Mouse (Mus musculus): ENCODE measurements around the gene Dcxr. TPM values are rescaled to one million over a fixed set of nuclear protein-coding genes. Genes with fewer than 3 reads are reported as not detected.
"Not testable (repeated sequence)": the region's sequence is repeated elsewhere in the genome, so short reads cannot be mapped to it uniquely, and the experiment has no call there.

Dcxr gene
- 7.4 and 9.4 TPM in 2 replicates for polyA plus RNA-seq (2011; ENCODE audit: insufficient read depth, insufficient read length, low replicate concordance, missing spikeins)

DNA sequence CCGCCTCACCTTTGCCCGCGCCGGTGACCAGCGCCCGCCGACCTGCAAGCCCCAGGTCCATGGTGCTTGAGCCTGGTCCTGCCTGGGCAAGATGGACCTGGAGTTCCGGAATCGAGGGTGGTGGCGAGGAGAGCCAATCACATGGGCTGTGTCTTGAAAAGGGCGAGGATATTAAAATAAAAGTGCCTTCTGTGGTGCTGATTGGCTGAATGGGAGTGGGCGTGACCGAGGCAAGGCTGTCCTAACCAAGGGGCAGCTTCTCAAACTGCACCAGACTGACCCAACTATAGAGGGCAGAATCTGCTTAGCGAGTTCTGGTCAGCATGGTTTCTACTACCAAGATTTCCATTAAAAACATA is at the start of gene Dcxr:
Gene Dcxr (minus strand): TSS at position 113 of the 359 bp plus-strand sequence.
- peak within 1 kb of the TSS; percentile 69 for H3K4me3 ChIP-seq (replicated peaks; ENCODE audit: control insufficient read depth, low read depth, low read length)
- TF ChIP-seq POLR2A (IDR thresholded peaks at IDR 0.05; ENCODE audit: borderline replicate concordance, control insufficient read depth, low read depth, low read length) = no peak
- peak; percentile 33; the same call in 1 of the 2 replicates for TF ChIP-seq CTCF (IDR thresholded peaks at IDR 0.05; ENCODE audit: control insufficient read depth, insufficient read depth, low read length)
- no peak within 1 kb of the TSS for H3K27ac ChIP-seq (ENCODE audit: control insufficient read depth, insufficient read depth, low read depth, low read length, poor library complexity)
- peaks cover 1% of the 10 kb centered on the region for H3K4me1 ChIP-seq (ENCODE audit: control insufficient read depth, insufficient read depth, low read length)
- under 1% methylated on average over 14 of the region's 14 CpGs for WGBS

DNA sequence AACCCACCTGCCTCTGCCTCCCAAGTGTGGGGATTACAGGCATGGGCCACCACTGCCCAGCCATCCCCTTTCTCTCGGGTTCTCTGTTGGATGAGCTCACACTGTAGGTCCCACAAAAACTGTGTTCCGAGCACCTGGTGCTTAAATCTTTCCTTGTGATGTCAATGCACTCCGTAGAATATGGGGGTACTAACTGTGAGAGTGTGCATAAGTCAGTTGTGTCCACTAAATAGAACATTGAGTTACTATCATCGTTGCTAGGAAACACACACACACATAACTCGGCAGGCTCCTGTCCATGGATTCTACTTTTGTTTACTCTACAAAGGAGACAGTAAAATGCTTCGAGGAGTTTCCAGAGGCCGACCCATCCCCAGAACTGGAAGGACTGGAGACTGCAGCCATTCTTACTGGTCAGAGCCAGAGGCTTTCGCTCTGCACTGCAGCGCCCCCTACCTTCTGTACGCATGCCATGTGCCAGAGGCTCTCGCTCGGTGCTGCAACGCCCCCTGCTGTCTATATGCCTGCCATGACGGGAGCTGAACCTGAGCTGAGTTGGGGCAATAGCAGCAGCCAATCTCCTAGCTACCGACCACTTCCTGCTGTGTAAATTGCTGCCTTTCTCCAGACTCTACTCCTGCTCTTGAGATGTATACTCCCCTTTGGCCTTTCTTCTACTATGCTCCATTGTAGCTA is 48.8 kb upstream of the Dcxr start:
- TF ChIP-seq POLR2A (IDR thresholded peaks at IDR 0.05; ENCODE audit: borderline replicate concordance, control insufficient read depth, low read depth, low read length) (0 out of 2 replicates have a peak, but pooled peaks have one; percentile 40), CTCF (IDR thresholded peaks at IDR 0.05; ENCODE audit: control insufficient read depth, insufficient read depth, low read length) (peak; percentile 100)
- WGBS = 25% methylated on average over 15 of the region's 15 CpGs
- H3K4me1 ChIP-seq (ENCODE audit: control insufficient read depth, insufficient read depth, low read length) = no peaks in the 10 kb centered on the region
- no peak overlapping the region for H3K4me3 ChIP-seq (replicated peaks; ENCODE audit: control insufficient read depth, low read depth, low read length)
- no peak overlapping the region for H3K27ac ChIP-seq (ENCODE audit: control insufficient read depth, insufficient read depth, low read depth, low read length, poor library complexity)

DNA sequence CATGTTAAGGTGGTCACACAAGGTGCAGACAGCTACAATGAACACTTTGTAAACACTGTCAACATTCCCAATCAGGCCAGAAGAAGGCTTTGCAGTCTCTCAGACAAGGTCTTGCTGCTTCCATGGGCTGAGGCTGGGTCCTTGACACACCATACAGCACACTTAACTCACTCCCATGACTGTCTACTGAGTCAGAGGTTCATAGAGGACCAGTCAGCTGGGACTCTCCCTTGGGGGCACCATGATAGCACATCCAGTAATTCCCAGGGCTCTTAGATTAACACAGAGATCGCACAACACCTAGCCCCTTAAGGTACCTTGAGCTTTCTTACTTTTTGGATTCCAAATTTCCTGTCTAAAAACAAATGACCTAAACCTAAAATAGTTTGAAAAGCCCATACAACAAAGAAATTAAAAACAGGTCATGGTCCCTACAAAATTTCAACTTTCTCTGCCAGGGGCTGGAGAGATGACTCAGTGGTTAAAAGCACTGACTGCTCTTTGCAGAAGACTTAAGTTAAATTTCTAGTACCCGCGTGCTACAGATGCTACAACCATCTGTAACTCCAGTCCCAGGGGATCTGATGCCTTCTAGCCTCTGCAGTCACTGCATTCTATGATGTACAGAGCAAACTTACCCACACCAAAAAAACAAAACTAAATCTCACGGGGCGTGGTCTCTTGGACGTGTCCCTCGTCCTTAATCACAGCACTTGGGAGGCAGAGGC is 46.5 kb upstream of the Dcxr start:
- H3K4me3 ChIP-seq (replicated peaks; ENCODE audit: control insufficient read depth, low read depth, low read length) = no peak overlapping the region
- H3K4me1 ChIP-seq (ENCODE audit: control insufficient read depth, insufficient read depth, low read length) = no peaks in the 10 kb centered on the region
- H3K27ac ChIP-seq (ENCODE audit: control insufficient read depth, insufficient read depth, low read depth, low read length, poor library complexity) = no peak overlapping the region
- 78% methylated on average over 7 of the region's 7 CpGs for WGBS
- TF ChIP-seq CTCF (IDR thresholded peaks at IDR 0.05; ENCODE audit: control insufficient read depth, insufficient read depth, low read length) (no peak), POLR2A (IDR thresholded peaks at IDR 0.05; ENCODE audit: borderline replicate concordance, control insufficient read depth, low read depth, low read length) (no peak)

DNA sequence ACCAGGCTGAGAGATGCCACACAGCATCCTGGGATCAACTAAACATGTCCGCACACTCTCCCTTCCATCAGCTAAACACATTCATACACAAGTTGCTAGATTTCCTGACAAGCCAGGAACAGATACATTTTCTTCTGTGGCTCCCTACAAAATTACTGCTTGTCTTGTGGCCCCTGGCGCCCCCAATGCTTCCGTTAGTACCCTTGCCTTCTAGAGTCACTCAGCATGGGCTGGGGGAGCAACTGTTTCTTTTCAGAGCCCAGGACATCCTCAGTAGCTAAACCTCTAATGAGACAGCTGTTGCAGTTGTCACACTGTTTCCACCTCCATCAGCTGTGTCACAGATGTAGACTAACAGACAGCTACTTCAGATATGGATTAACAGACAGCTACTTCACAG is 45.7 kb upstream of the Dcxr start:
- H3K4me1 ChIP-seq (ENCODE audit: control insufficient read depth, insufficient read depth, low read length) = no peaks in the 10 kb centered on the region
- TF ChIP-seq POLR2A (IDR thresholded peaks at IDR 0.05; ENCODE audit: borderline replicate concordance, control insufficient read depth, low read depth, low read length) = no peak
- TF ChIP-seq CTCF (IDR thresholded peaks at IDR 0.05; ENCODE audit: control insufficient read depth, insufficient read depth, low read length) = no peak
- no peak overlapping the region for H3K4me3 ChIP-seq (replicated peaks; ENCODE audit: control insufficient read depth, low read depth, low read length)
- 87% methylated on average over 3 of the region's 3 CpGs for WGBS
- no peak overlapping the region for H3K27ac ChIP-seq (ENCODE audit: control insufficient read depth, insufficient read depth, low read depth, low read length, poor library complexity)

DNA sequence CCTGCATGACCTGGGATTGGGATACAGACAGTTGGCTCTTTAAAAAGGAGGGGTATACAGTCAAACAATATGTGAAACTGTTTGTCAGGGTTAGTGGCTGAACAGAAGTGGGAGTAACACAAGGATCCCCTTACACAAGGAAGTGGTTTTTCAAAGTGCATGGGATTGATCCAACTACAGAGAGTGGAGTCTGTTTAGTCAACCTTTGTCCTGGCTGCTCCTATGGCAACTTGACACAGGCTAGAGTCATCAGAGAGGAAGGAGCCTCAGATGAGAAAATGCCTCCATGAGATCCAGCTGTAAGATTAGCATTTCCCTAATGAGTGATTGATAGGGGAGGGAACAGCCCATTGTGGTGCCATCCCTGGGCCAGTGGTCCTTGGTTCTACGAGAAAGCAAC is 41.1 kb upstream of the Dcxr start:
- TF ChIP-seq CTCF (IDR thresholded peaks at IDR 0.05; ENCODE audit: control insufficient read depth, insufficient read depth, low read length) (no peak), POLR2A (IDR thresholded peaks at IDR 0.05; ENCODE audit: borderline replicate concordance, control insufficient read depth, low read depth, low read length) (no peak)
- Histone ChIP-seq H3K4me1 (ENCODE audit: control insufficient read depth, insufficient read depth, low read length) (0 out of 2 replicates have a peak, but pooled peaks cover 1% of the 10 kb centered on the region), H3K27ac (ENCODE audit: control insufficient read depth, insufficient read depth, low read depth, low read length, poor library complexity) (no peak overlapping the region), H3K4me3 (replicated peaks; ENCODE audit: control insufficient read depth, low read depth, low read length) (no peak overlapping the region)
- WGBS = 76% methylated on average over 1 of the region's 1 CpGs

DNA sequence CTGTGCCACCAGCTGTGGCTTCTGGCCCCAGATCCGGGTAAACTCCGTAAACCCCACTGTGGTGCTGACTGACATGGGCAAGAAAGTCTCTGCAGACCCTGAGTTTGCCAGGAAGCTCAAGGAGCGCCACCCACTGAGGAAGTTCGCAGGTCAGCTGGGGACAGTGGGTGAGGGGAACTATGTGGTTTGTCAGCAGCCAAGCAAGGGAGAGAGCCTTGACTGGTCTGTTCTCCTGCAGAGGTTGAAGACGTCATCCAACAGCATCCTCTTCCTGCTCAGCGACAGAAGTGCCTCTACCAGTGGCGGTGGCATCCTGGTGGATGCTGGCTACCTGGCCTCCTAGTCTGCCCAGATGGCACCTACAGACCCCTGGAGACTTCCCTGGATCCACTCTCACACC is 39.9 kb upstream of the Dcxr start:
- H3K27ac ChIP-seq (ENCODE audit: control insufficient read depth, insufficient read depth, low read depth, low read length, poor library complexity); H3K4me1 ChIP-seq (ENCODE audit: control insufficient read depth, insufficient read depth, low read length); H3K4me3 ChIP-seq (replicated peaks; ENCODE audit: control insufficient read depth, low read depth, low read length): not testable (repeated sequence)
- 1% methylated on average over 4 of the region's 7 CpGs for WGBS

DNA sequence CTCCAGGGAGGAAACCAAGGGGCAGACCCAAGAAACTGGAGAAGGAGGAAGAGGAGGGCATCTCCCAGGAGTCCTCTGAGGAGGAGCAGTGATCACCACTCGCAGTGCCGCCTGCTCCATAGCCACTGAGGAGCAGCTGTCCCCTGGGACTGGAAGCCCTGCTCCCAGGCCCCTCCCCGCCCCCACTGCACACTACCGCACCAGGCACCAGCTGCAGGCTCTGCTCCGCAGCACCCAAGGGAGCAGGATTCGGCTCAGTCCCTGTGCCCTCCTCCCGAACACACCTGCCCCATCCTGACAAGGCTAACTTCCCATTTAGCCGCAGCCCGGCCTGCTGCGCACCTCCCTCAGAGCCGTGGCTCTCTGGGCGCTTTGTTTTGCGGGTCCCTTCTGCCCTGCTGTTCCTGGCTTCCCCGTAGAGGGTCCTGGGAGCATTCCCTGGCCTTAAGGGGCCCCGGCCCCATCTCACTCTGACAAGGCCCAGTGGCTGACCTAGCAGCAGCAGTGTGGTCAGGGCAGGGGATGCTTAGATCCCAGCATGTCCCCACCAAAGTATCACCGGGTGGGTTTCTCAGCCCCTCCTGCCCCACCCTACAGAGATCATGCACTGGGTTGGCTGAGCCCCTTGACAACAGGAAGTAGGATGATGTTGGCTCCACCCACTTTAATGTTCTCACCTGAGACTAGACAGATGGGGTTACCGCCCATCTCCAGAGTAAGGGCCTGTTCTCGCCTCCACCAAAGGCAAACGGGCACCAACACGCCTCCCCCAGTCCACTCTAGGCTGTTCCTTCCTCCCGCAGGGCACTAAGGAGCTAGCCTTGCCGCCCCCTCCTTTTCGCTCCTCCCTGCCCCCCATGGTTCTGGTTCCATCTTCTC is 36.3 kb upstream of the Dcxr start:
- whole genome bisulfite sequencing = 29% methylated on average over 9 of the region's 23 CpGs
- not testable (repeated sequence) for H3K4me1 ChIP-seq (ENCODE audit: control insufficient read depth, insufficient read depth, low read length); H3K4me3 ChIP-seq (replicated peaks; ENCODE audit: control insufficient read depth, low read depth, low read length); H3K27ac ChIP-seq (ENCODE audit: control insufficient read depth, insufficient read depth, low read depth, low read length, poor library complexity)

DNA sequence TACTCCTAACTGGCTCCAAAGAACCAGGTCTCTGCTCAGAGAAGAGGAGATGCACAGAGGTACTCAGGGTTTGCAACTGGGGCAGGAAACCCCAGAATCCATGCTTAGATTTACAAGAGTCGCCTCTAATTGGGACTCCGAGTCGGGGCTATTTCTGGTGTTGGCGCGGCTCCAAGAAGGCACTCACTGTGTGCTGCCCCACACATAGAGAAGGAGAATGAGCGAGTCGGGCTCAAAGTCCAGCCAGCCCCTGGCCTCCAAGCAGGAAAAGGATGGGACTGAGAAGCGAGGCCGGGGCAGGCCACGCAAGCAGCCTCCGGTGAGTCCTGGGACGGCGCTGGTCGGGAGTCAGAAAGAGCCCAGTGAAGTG is 35.6 kb upstream of the Dcxr start, which contains the start of gene Hmga1b:
Gene Hmga1b (plus strand): TSS at position 123 of the 370 bp plus-strand sequence.
- not testable (repeated sequence) for H3K27ac ChIP-seq (ENCODE audit: control insufficient read depth, insufficient read depth, low read depth, low read length, poor library complexity); H3K4me1 ChIP-seq (ENCODE audit: control insufficient read depth, insufficient read depth, low read length); H3K4me3 ChIP-seq (replicated peaks; ENCODE audit: control insufficient read depth, low read depth, low read length)
- 23% methylated on average over 14 of the region's 14 CpGs for whole genome bisulfite sequencing

Data from bone marrow, adult 2 months (tissue).